Mouse (Mus musculus): ENCODE results near the gene Tnfsf11.

The Tnfsf11 gene

GRCm38 (mm10) chr14:78288903-78289302 lies 18.9 kb downstream of the Tnfsf11 start:
- DNase-seq (ENCODE audit: extremely low spot score, low read depth, low spot score), result no peak

- DNase-seq (ENCODE audit: extremely low spot score, low read depth, low spot score), result peak; percentile 33
Observed at GRCm38 (mm10) chr14:78287906-78288800, 19.7 kb downstream of the Tnfsf11 start.

- no peak for DNase-seq (ENCODE audit: extremely low spot score, low read depth, low spot score)
Observed at GRCm38 (mm10) chr14:78286011-78286548, 21.8 kb downstream of the Tnfsf11 start.

GRCm38 (mm10) chr14:78282490-78282889 lies 25.4 kb downstream of the Tnfsf11 start:
- DNase-seq (ENCODE audit: extremely low spot score, low read depth, low spot score), result no peak

- DNase-seq (ENCODE audit: extremely low spot score, low read depth, low spot score), result no peak
Observed at GRCm38 (mm10) chr14:78276395-78276930, 31.4 kb downstream of the Tnfsf11 start.

GRCm38 (mm10) chr14:78274851-78275250 lies 33.0 kb downstream of the Tnfsf11 start:
- DNase-seq (ENCODE audit: extremely low spot score, low read depth, low spot score), result no peak

GRCm38 (mm10) chr14:78274146-78274545 lies 33.7 kb downstream of the Tnfsf11 start:
- DNase-seq (ENCODE audit: extremely low spot score, low read depth, low spot score), result no peak

- DNase-seq (ENCODE audit: extremely low spot score, low read depth, low spot score), result no peak
Observed at GRCm38 (mm10) chr14:78273571-78273970, 34.3 kb downstream of the Tnfsf11 start.

- DNase-seq (ENCODE audit: extremely low spot score, low read depth, low spot score), result no peak
Observed at GRCm38 (mm10) chr14:78264876-78265275, 43.0 kb downstream of the Tnfsf11 start.

- DNase-seq (ENCODE audit: extremely low spot score, low read depth, low spot score), result no peak
Observed at GRCm38 (mm10) chr14:78262596-78262995, 45.2 kb downstream of the Tnfsf11 start.

- no peak for DNase-seq (ENCODE audit: extremely low spot score, low read depth, low spot score)
Observed at GRCm38 (mm10) chr14:78261246-78261645, 46.6 kb downstream of the Tnfsf11 start.

GRCm38 (mm10) chr14:78254017-78254416 lies 53.8 kb downstream of the Tnfsf11 start:
- no peak for DNase-seq (ENCODE audit: extremely low spot score, low read depth, low spot score)

- no peak for DNase-seq (ENCODE audit: extremely low spot score, low read depth, low spot score)
Observed at GRCm38 (mm10) chr14:78246601-78247000, 61.2 kb downstream of the Tnfsf11 start.

- DNase-seq (ENCODE audit: extremely low spot score, low read depth, low spot score), result no peak
Observed at GRCm38 (mm10) chr14:78244811-78245210, 63.0 kb downstream of the Tnfsf11 start.

- DNase-seq (ENCODE audit: extremely low spot score, low read depth, low spot score), result no peak
Observed at GRCm38 (mm10) chr14:78239346-78239745, 68.5 kb downstream of the Tnfsf11 start.

GRCm38 (mm10) chr14:78237238-78237637 lies 70.6 kb downstream of the Tnfsf11 start:
- no peak for DNase-seq (ENCODE audit: extremely low spot score, low read depth, low spot score)

GRCm38 (mm10) chr14:78236144-78236543 lies 71.7 kb downstream of the Tnfsf11 start:
- DNase-seq (ENCODE audit: extremely low spot score, low read depth, low spot score), result no peak

GRCm38 (mm10) chr14:78235296-78235695 lies 72.5 kb downstream of the Tnfsf11 start:
- DNase-seq (ENCODE audit: extremely low spot score, low read depth, low spot score), result no peak

GRCm38 (mm10) chr14:78229012-78229411 lies 78.8 kb downstream of the Tnfsf11 start:
- DNase-seq (ENCODE audit: extremely low spot score, low read depth, low spot score), result no peak

Data from hindlimb bud, embryonic 11.5 days (tissue).